Mouse (Mus musculus) ovary, adult 18-20 months (tissue): ENCODE measurements around the gene Katna1.
A peak's percentile ranks its signal among the peaks of the same experiment; 100 is the strongest.

Experiments used
- DNase-seq: peaks from one replicate; pipeline ENCODE4 v3.0.0; 2022; ENCODE audit warnings: low spot score, mixed read lengths

The Katna1 gene

DNA sequence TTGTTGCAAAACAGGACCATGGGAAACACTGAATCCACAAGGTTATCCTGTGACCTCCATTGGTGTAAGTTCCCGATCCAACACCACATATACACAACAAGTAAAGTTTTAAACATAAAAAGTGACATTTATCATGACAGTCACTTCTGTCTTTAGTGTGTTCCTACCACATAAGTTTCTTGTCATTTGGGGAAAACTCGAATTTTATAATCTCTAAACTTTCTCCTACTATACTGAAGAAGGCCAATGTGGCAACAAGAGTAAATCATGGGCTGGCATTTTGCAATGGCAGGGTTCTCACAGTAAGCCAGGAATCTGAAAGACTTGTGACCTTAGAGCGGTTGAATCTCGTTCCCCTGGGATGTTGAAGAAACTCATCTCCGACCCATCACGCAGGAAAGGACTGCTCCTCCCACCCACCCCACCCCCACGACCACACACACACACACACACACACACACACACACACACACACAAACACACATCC lies 54.0 kb downstream of the Katna1 start:
- no peak for DNase-seq

DNA sequence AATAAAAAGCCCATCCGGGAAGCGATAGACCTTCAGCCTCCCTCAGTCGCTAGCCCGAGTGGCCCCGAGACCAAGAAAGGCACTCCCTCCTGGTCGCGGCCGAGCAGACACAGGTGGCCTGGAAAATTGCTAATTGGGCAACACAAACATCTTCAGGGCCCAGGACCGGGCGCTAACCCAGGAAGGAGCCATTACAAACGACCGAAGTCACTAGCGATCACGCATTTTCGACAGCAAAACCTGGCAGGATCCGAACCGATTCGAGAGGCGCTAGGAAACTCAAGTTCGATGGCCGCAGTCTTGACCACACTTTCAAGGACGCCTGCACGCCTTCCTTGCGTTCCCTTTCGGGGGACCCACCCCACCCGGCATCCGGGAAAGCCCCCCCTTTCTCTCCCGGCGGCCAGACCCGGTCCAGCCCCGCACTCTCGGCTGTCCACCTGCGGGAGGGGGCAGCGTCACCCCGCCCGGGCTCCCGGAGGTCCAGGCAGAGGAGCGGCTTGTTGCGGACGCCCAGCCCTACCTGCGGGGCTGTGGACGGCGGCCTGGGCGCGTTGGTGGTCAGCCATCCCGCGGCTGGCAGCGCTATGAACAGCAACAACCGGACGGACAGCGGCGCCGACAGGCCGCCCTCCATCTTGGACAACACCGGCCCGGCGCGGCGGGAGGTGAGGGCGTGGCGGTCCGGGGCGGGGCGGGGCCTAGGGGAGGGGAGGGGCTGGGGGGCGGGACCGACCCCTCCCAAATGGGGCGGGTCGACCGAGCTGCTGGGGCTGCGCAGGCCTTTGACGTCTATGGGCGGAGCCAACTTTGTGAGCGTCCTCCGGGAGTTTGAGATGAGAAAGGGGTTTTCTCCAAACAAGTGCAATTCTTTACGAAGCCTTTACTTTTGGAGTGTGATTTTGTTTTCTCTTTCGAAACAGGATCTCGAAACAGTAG lies 54.7 kb downstream of the Katna1 start:
- peak; percentile 84 for DNase-seq

DNA sequence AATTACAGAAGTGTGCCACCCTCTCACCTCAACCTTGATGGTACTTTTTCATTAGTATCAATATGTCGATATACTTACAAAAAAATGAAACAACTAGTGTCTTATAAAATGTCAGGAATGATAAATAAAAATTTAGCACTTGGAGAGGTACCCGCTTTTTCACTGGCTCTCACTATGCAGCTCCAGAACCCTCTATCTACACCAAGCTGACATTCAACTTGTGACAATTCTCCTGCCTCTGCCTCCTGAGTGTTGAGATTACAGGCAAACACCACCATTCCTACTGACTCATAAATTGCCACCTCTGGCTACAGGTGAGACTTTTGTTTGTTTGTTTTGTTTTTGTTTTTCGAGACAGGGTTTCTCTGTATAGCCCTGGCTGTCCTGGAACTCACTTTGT lies 55.4 kb downstream of the Katna1 start:
- DNase-seq = no peak

DNA sequence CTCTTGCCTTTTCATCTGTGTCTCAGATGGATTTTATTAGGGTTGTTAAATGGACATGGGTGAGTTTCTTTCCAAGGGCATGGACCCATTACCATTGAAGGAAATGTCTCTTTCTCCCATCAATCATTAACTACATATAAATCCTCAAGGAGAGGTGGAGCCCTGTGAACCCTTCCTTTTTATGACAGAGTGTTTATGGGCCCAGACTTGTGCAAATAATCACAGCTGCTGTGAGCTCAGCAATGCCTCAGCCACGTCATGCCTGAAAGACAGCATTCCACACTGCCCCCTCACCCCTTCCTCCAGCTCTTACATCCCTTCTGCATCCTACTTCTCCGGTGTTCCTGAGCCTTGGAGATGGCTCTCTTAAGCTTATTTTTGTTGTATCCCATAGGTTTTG lies 61.5 kb downstream of the Katna1 start:
- DNase-seq = no peak

DNA sequence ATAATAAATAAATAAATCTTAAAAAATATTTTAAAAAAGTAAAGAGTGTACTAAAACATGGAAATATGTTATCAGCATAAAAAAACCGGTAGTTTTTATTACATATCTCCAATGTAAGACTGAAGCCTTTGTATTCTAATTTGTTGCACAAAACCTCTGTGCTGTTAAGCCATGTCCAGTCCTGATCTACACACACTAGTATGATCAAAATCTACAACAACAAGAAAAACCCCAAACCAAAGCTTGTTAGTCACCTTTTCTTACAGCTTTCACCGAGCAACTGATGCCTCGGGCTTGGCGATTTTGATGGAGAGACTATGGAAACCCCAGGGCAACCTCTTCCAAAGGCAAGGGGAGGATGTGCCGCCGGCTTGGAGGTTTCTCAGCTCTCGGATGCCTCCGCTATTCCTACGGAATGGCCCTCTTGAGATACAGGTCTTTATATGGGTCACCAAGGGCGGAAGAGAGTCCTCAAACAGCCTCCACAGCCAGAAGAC lies 66.5 kb downstream of the Katna1 start:
- DNase-seq = no peak

DNA sequence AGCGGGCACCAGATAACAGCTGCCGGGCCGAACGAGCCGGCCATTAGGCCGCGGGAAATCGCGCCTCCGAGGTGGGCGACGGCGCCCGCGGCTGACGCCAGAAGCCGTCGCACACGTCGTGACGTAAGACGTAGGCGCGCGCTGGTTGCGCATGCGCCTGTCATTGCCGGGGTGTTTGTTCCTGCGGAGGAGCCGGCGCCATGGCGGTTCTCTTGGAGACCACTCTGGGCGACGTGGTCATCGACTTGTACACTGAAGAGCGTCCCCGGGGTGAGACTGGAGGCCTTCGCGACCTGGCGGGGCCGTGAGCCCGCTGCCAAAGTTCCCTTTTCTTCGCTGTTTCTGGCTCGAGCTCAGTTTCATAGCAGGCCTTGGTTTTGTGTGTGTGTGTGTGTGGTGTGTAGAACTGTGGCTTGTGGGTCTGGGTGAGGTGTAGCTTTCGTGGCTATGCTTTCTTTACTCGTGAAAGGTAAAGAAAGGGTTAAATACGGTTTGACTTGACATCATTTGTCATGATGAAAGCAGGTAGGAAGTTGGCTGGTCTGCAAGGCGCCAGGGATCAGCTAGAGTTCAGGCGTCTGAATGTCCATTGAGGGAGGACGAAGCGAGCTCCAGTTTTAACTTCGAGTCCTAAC lies 67.1 kb downstream of the Katna1 start, which contains the start of the genes Ginm1 and Ppil4:
TSS of gene Ginm1 (minus strand) at position 74 of the 635 bp plus-strand sequence.
TSS of gene Ppil4 (plus strand) at position 141 of the 635 bp plus-strand sequence.
- peak; percentile 79 for DNase-seq

DNA sequence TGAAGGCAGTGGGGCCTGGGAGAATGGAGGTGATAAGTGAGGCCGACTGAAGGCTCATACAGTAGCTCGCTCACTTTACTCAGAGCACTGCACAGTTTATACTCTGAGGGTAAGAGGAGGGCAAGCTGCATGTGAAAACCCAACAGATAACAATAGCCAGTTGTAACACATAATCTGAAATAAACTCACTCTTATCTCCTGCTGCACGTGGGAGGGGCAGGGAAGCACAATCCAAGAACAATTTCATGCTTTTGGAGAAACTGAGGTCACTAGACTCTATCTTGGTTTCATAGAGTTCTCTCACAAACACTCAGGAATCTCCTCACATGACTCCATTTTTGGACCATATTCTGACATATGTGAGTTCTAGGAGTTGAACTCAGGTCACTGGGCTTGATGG lies 75.5 kb downstream of the Katna1 start:
- DNase-seq = no peak

DNA sequence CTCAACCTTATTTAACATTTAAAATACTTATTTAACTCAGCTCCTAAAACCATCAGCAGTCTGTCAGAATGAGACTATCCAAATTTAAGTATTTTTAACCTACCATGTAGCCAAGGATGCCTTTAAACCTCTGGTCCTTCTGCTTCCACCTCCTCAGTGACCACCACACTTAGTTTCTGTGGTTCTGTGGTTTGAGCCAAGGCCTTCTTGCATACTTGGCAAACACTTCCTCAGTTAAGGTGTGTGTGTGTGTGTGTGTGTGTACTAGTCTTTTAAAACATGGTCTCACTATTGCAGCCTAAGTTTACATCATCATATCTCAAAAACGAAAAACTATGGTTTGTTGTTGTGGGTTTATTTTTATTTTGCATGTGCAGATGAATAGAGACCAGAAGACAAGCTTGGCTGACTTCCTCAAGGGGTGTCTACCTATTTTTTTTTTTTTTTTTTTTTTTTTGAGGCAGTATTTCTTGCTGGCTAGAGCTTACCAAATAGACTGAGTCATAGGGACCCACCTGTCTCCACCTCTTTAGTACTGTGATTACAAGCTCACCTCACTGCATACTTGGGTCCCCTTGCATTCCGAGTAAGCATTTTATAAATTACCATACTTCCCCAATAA lies 76.8 kb downstream of the Katna1 start:
- DNase-seq = no peak

DNA sequence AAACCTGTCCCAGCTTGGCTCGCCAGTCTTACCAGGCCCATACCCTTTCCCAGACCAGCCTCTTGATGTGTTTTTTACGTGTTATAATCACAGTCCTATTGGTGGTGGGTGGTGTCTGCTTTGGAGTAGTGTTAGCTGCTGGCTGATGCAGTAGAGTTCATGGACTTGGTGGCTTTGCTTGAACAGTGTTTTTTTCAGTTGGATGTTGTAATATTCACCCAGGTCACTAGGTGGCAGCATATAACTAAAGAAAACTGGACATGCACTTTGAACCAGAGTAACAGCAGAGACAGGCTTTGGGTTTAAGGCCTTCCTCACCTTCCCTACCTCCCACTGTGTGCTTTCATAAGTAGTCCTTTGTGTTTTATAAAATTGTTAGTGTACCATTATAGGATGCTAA lies 84.1 kb downstream of the Katna1 start:
- DNase-seq = no peak
